Mouse (Mus musculus) CH12.LX (cell line): ENCODE data around the gene Fstl4.

ENCODE experiments used
- CTCF ChIP-seq, 2 experiments: IDR thresholded peaks in 1 of 2; conservative IDR thresholded peaks in 1 of 2; 2 replicates each; pipeline ENCODE4 v1.5.1; 2011 to 2012; ENCODE audit warnings: low read depth in 2 of 2, low read length in 2 of 2, improper control_type of control experiment in 1 of 2, inconsistent platforms in 1 of 2, mild to moderate bottlenecking in 1 of 2, moderate library complexity in 1 of 2
- ETS1 ChIP-seq: conservative IDR thresholded peaks from 2 replicates; pipeline ENCODE4 v1.6.1; 2012; ENCODE audit warnings: low read depth, mild to moderate bottlenecking, inconsistent platforms, low read length, improper control_type of control experiment, moderate library complexity
- MXI1 ChIP-seq: IDR thresholded peaks from 2 replicates; pipeline ENCODE4 v1.6.1; 2011; ENCODE audit warnings: mild to moderate bottlenecking, low read depth, low read length, improper control_type of control experiment
- MYC ChIP-seq: IDR thresholded peaks from 2 replicates; pipeline ENCODE4 v1.6.1; 2011; ENCODE audit warnings: low read depth, mild to moderate bottlenecking, improper control_type of control experiment, low read length
- POLR2A ChIP-seq: IDR thresholded peaks from 2 replicates; pipeline ENCODE4 v1.6.1; 2011; ENCODE audit warnings: low read depth, mild to moderate bottlenecking, improper control_type of control experiment, low read length
- TCF12 ChIP-seq: IDR thresholded peaks from 2 replicates; pipeline ENCODE4 v1.6.1; 2014; ENCODE audit warnings: low read depth, mild to moderate bottlenecking, inconsistent platforms, low read length, improper control_type of control experiment
- USF1 ChIP-seq: IDR thresholded peaks from 2 replicates; pipeline ENCODE4 v1.6.1; 2014; ENCODE audit warnings: low read depth, mild to moderate bottlenecking, inconsistent platforms, low read length, improper control_type of control experiment

- no peak for TF ChIP-seq ETS1
- TF ChIP-seq CTCF (conservative IDR thresholded peaks at IDR 0.05 in 1 of 2, IDR thresholded peaks at IDR 0.05 in 1 of 2; ENCODE audit: low read depth in 2 of 2, low read length in 2 of 2), result no peak
- no peak for TF ChIP-seq USF1
- TF ChIP-seq MXI1, result no peak
- TF ChIP-seq MYC, result no peak
- no peak for TF ChIP-seq POLR2A
- no peak for TF ChIP-seq TCF12
Measured at GRCm38 (mm10) chr11:52877662-52878061, 113.2 kb downstream of the Fstl4 start.
